Mouse (Mus musculus) heart, embryonic 16.5 days (tissue): ENCODE data around the gene Chrna5. TPM values are rescaled to one million over a fixed set of nuclear protein-coding genes. Genes with fewer than 3 reads are reported as not detected.

Experiments used
- ATAC-seq: fragments of 200-750 bp; cut with Nextera tagmentation; replicated peaks from 2 replicates; pipeline ENCODE4 v1.8.0; 2017; ENCODE audit warnings: moderate number of reproducible peaks; ENCODE audit not compliant: insufficient read depth, low FRiP score; ENCODE audit errors: extremely low read depth
- H3K27ac ChIP-seq: fragments of 300-500 bp; sonication (generic); 2 replicates; pipeline ENCODE4 v1.5.1; 2014; ENCODE audit warnings: mild to moderate bottlenecking, low read length, control low read depth, moderate library complexity
- H3K27me3 ChIP-seq: fragments of 300-500 bp; sonication (generic); 2 replicates; pipeline ENCODE4 v1.6.1; 2014; ENCODE audit warnings: low read length, mixed read lengths; ENCODE audit not compliant: control insufficient read depth, insufficient read depth
- H3K36me3 ChIP-seq: fragments of 300-500 bp; sonication (generic); 2 replicates; pipeline ENCODE4 v1.6.1; 2014; ENCODE audit not compliant: control insufficient read depth, insufficient read depth
- H3K4me1 ChIP-seq: fragments of 300-500 bp; sonication (generic); 2 replicates; pipeline ENCODE4 v1.6.1; 2014; ENCODE audit warnings: low read length, mixed read lengths; ENCODE audit not compliant: control insufficient read depth, insufficient read depth
- H3K4me2 ChIP-seq: fragments of 300-500 bp; sonication (generic); 2 replicates; pipeline ENCODE4 v1.6.1; 2014; ENCODE audit warnings: low read depth, mild to moderate bottlenecking, control low read depth, low read length
- H3K4me3 ChIP-seq: fragments of 300-500 bp; sonication (generic); 2 replicates; pipeline ENCODE4 v1.5.1; 2014; ENCODE audit warnings: mild to moderate bottlenecking, control low read depth, low read length
- H3K9ac ChIP-seq: fragments of 300-500 bp; sonication (generic); 2 replicates; pipeline ENCODE4 v1.6.1; 2014; ENCODE audit warnings: low read length, control low read depth
- H3K9me3 ChIP-seq: fragments of 300-500 bp; sonication (generic); replicated peaks from 2 replicates; pipeline ENCODE4 v1.6.1; 2016; ENCODE audit warnings: low read length; ENCODE audit not compliant: control insufficient read depth
- WGBS: fragments of 180-500 bp; shearing (Covaris S2); extraction: QIAGEN DNeasy Blood & Tissue Kit; methylation state at CpG from one replicate; pipeline ENCODE4 v1.1.7; 2014; 5-methylcytosine and 5-hydroxymethylcytosine counted together
- polyA plus RNA-seq: library from polyadenylated mRNA; unstranded; fragments of >200 nt; fragmentation: Nextera tagmentation; extraction: Ambion mirVana; gene quantifications from 2 replicates; pipeline ENCODE4 v1.2.1, GENCODE M21; 2015

Chrna5 gene
- polyA plus RNA-seq, 1 experiment from 2014 or later = not detected

DNA sequence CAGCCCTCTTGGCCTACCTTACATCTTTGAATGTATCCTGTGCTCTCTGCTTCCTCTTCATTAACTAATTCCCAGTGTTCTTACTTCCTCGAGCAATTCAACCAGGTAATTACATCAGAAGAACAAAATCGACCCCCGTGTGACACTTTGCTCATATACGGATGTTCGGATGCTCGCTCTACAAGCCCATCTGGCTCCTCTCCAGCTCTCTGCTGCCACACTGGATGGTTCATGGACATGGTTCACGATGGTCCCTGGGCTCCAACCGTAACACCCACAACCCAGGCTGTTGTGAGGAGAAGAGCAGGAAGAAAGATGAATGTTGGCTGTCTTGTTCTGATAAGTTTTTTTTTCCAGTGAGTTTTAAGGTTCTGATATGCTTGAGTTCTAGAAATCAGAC lies 58.3 kb downstream of the Chrna5 start:
- Histone ChIP-seq H3K4me3 (no peak overlapping the region), H3K36me3 (no peaks in the 10 kb centered on the region), H3K9ac (no peak overlapping the region), H3K27me3 (peaks cover 2% of the 10 kb centered on the region; the same call in 1 of the 2 replicates), H3K4me2 (no peak overlapping the region), H3K4me1 (no peaks in the 10 kb centered on the region), H3K27ac (no peak overlapping the region), H3K9me3 (no peaks in the 10 kb centered on the region)
- 78% methylated on average over 8 of the region's 8 CpGs for WGBS
- ATAC-seq = no peak

GRCm38 (mm10) chr9:55039983-55040382 lies 59.3 kb downstream of the Chrna5 start:
- Histone ChIP-seq H3K27me3 (peaks cover 2% of the 10 kb centered on the region; the same call in 1 of the 2 replicates), H3K9me3 (no peaks in the 10 kb centered on the region), H3K4me3 (no peak overlapping the region), H3K27ac (no peak overlapping the region), H3K36me3 (no peaks in the 10 kb centered on the region), H3K4me1 (no peaks in the 10 kb centered on the region), H3K4me2 (no peak overlapping the region), H3K9ac (no peak overlapping the region)
- WGBS = 63% methylated on average over 5 of the region's 5 CpGs
- no peak for ATAC-seq

GRCm38 (mm10) chr9:55041389-55041788 lies 60.7 kb downstream of the Chrna5 start:
- Histone ChIP-seq H3K27ac (no peak overlapping the region), H3K9me3 (no peaks in the 10 kb centered on the region), H3K36me3 (no peaks in the 10 kb centered on the region), H3K4me2 (no peak overlapping the region), H3K27me3 (peaks cover 2% of the 10 kb centered on the region; the same call in 1 of the 2 replicates), H3K9ac (no peak overlapping the region), H3K4me3 (no peak overlapping the region), H3K4me1 (no peaks in the 10 kb centered on the region)
- no peak for ATAC-seq
- 71% methylated on average over 2 of the region's 2 CpGs for WGBS

DNA sequence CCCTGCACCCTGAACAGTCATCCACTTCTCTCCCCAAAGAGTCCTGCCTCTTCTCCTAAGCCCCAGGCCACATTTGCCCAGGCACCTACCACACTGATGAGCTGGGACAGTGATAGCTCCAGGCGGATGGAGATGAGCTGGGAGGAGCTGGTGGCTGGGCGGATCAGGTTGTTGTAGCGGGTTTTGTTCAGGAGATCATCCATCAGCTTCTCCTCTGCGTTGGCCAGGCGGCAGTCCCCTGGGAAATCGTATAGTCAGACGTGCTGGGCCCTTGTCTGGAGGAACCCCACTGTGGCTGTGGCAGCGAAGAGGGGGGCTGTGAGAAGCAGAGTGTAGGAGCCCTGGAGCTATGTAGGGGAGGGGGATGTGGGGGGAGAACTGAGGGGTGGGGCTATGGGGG lies 63.0 kb downstream of the Chrna5 start:
- Histone ChIP-seq H3K27me3 (0 out of 2 replicates have a peak, but pooled peaks cover 5% of the 10 kb centered on the region), H3K27ac (no peak overlapping the region), H3K4me3 (no peak overlapping the region), H3K36me3 (no peaks in the 10 kb centered on the region), H3K4me2 (no peak overlapping the region), H3K9me3 (no peaks in the 10 kb centered on the region), H3K9ac (no peak overlapping the region), H3K4me1 (no peaks in the 10 kb centered on the region)
- no peak for ATAC-seq
- WGBS = 24% methylated on average over 8 of the region's 8 CpGs

GRCm38 (mm10) chr9:55045001-55045400 lies 64.3 kb downstream of the Chrna5 start:
- H3K4me3 ChIP-seq = no peak overlapping the region
- no peak for ATAC-seq
- 64% methylated on average over 2 of the region's 2 CpGs for WGBS
- H3K9me3 ChIP-seq = no peaks in the 10 kb centered on the region
- H3K4me1 ChIP-seq = 0 out of 2 replicates have a peak, but pooled peaks cover 3% of the 10 kb centered on the region
- no peak overlapping the region for H3K4me2 ChIP-seq
- no peaks in the 10 kb centered on the region for H3K36me3 ChIP-seq
- no peak overlapping the region for H3K27ac ChIP-seq
- H3K9ac ChIP-seq = no peak overlapping the region
- 0 out of 2 replicates have a peak, but pooled peaks cover 5% of the 10 kb centered on the region for H3K27me3 ChIP-seq

- Histone ChIP-seq H3K27ac (no peak overlapping the region), H3K9me3 (no peaks in the 10 kb centered on the region), H3K36me3 (no peaks in the 10 kb centered on the region), H3K9ac (no peak overlapping the region), H3K4me2 (no peak overlapping the region), H3K4me3 (no peak overlapping the region), H3K4me1 (0 out of 2 replicates have a peak, but pooled peaks cover 3% of the 10 kb centered on the region), H3K27me3 (0 out of 2 replicates have a peak, but pooled peaks cover 5% of the 10 kb centered on the region)
- 0% methylated on average over 3 of the region's 3 CpGs for WGBS
- no peak for ATAC-seq
Measured at GRCm38 (mm10) chr9:55046764-55047163, 66.1 kb downstream of the Chrna5 start.

DNA sequence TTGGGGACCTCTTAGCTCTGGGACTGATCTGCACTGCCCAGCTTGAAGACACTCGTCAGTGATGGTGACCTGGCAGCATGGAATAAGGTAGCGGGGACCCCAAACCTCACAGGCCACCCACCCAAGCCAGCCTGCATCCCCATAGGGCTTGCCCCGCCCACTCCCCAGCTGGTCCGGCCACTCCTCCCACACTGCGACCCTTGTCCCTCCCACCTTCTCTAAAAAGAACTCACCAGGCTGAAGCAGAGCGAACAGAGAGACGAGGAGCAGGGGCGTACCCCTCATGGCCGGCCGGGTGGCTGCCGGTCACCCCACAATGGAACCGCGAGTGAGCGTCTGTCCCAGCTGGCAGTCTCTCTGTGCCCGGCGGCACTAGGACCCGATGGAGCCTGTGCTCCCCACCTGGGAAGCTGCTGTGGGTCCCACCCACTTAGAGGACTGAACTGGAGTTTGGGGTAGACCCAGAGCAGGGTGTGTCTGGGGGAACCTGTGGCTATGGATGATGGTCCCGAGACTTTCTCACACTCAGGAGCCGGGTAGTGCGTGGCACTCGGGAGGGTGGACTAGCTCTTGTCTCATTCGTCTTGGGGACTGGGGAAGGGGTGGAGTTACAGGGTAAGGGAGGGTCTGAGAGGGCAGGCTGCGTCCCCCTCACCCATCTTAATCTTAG lies 67.7 kb downstream of the Chrna5 start, which contains the start of gene Chrnb4:
TSS of gene Chrnb4 (minus strand) at position 569 of the 670 bp plus-strand sequence.
- Histone ChIP-seq H3K27me3 (0 out of 2 replicates have a peak, but pooled peaks cover 5% of the 10 kb centered on the region), H3K4me1 (0 out of 2 replicates have a peak, but pooled peaks cover 3% of the 10 kb centered on the region), H3K36me3 (no peaks in the 10 kb centered on the region), H3K4me3 (peak within 1 kb of the TSS; percentile 55), H3K9ac (peak within 1 kb of the TSS; percentile 63), H3K27ac (no peak within 1 kb of the TSS), H3K4me2 (peak within 1 kb of the TSS; percentile 94), H3K9me3 (no peaks in the 10 kb centered on the region)
- under 1% methylated on average over 23 of the region's 23 CpGs for WGBS
- peak; percentile 52; the same call in 1 of the 2 replicates for ATAC-seq

- no peak overlapping the region for H3K4me3 ChIP-seq
- ATAC-seq = no peak
- H3K36me3 ChIP-seq = no peaks in the 10 kb centered on the region
- H3K9ac ChIP-seq = no peak overlapping the region
- H3K27ac ChIP-seq = no peak overlapping the region
- no peaks in the 10 kb centered on the region for H3K27me3 ChIP-seq
- H3K4me1 ChIP-seq = no peaks in the 10 kb centered on the region
- 76% methylated on average over 2 of the region's 2 CpGs for WGBS
- no peak overlapping the region for H3K4me2 ChIP-seq
- H3K9me3 ChIP-seq = no peaks in the 10 kb centered on the region
Measured at GRCm38 (mm10) chr9:55055386-55055930, 74.8 kb downstream of the Chrna5 start.
